Mouse (Mus musculus) midbrain, embryonic 16.5 days (tissue): ENCODE measurements around the gene Vcpkmt. TPM values are rescaled to one million over a fixed set of nuclear protein-coding genes. Genes with fewer than 3 reads are reported as not detected.
A peak's percentile ranks its signal among the peaks of the same experiment; 100 is the strongest.

Experiments used
- ATAC-seq: fragments of 200-750 bp; cut with Nextera tagmentation; 2 replicates; pipeline ENCODE4 v1.8.0; 2017; ENCODE audit warnings: moderate TSS enrichment
- H3K27ac ChIP-seq: fragments of 300-500 bp; sonication (generic); 2 replicates; pipeline ENCODE4 v1.5.1; 2014; ENCODE audit warnings: mild to moderate bottlenecking, low read length, mixed read lengths
- H3K27me3 ChIP-seq: fragments of 300-500 bp; sonication (generic); 2 replicates; pipeline ENCODE4 v1.6.1; 2014; ENCODE audit warnings: low read depth, low read length, mixed read lengths; ENCODE audit not compliant: control insufficient read depth, insufficient read depth
- H3K36me3 ChIP-seq: fragments of 300-500 bp; sonication (generic); 2 replicates; pipeline ENCODE4 v1.6.1; 2014; ENCODE audit warnings: mild to moderate bottlenecking, low read length, moderate library complexity, mixed read lengths; ENCODE audit not compliant: control insufficient read depth, insufficient read depth
- H3K4me1 ChIP-seq: fragments of 300-500 bp; sonication (generic); 2 replicates; pipeline ENCODE4 v1.6.1; 2014; ENCODE audit warnings: mild to moderate bottlenecking, low read length, mixed read lengths; ENCODE audit not compliant: control insufficient read depth, insufficient read depth
- H3K4me2 ChIP-seq: fragments of 300-500 bp; sonication (generic); 2 replicates; pipeline ENCODE4 v1.6.1; 2014; ENCODE audit warnings: mild to moderate bottlenecking, low read length, mixed read lengths
- H3K4me3 ChIP-seq: fragments of 300-500 bp; sonication (generic); 2 replicates; pipeline ENCODE4 v1.5.1; 2014; ENCODE audit warnings: low read depth, mild to moderate bottlenecking, low read length, moderate library complexity, mixed read lengths
- H3K9ac ChIP-seq: fragments of 300-500 bp; sonication (generic); 2 replicates; pipeline ENCODE4 v1.6.1; 2014; ENCODE audit warnings: low read depth, low read length, mixed read lengths
- H3K9me3 ChIP-seq: fragments of 300-500 bp; sonication (generic); replicated peaks from 2 replicates; pipeline ENCODE4 v1.6.1; 2014; ENCODE audit warnings: mild to moderate bottlenecking, low read length, mixed read lengths; ENCODE audit not compliant: control insufficient read depth, poor library complexity, severe bottlenecking
- WGBS: fragments of 180-500 bp; shearing (Covaris S2); extraction: QIAGEN DNeasy Blood & Tissue Kit; methylation state at CpG from one replicate; pipeline ENCODE4 v1.1.7; 2014; 5-methylcytosine and 5-hydroxymethylcytosine counted together
- polyA plus RNA-seq: library from polyadenylated mRNA; unstranded; fragments of >200 nt; fragmentation: Nextera tagmentation; extraction: Ambion mirVana; gene quantifications from 2 replicates; pipeline ENCODE4 v1.2.1, GENCODE M21; 2015

Gene Vcpkmt
- polyA plus RNA-seq, 1 experiment from 2014 or later, result 30.5 TPM

- H3K9ac ChIP-seq, result no peak overlapping the region
- ATAC-seq, result no peak
Observed at GRCm38 (mm10) chr12:69544562-69544961, 38.3 kb downstream of the Vcpkmt start.

GRCm38 (mm10) chr12:69542376-69542775 is 40.5 kb downstream of the Vcpkmt start:
- Histone ChIP-seq H3K4me1 (peaks cover 2% of the 10 kb centered on the region; the same call in 1 of the 2 replicates), H3K27ac (no peak overlapping the region), H3K4me2 (no peak overlapping the region), H3K36me3 (no peaks in the 10 kb centered on the region), H3K9me3 (no peaks in the 10 kb centered on the region), H3K27me3 (no peaks in the 10 kb centered on the region), H3K4me3 (no peak overlapping the region), H3K9ac (no peak overlapping the region)
- 94% methylated on average over 8 of the region's 8 CpGs for WGBS
- no peak for ATAC-seq

More at GRCm38 (mm10) chr12:69544562-69544961, 38.3 kb downstream of the Vcpkmt start:
- Histone ChIP-seq H3K4me3 (no peak overlapping the region), H3K36me3 (no peaks in the 10 kb centered on the region), H3K4me1 (no peaks in the 10 kb centered on the region), H3K9me3 (no peaks in the 10 kb centered on the region), H3K4me2 (no peak overlapping the region), H3K27me3 (no peaks in the 10 kb centered on the region), H3K27ac (no peak overlapping the region)
- WGBS, result 49% methylated on average over 2 of the region's 2 CpGs

GRCm38 (mm10) chr12:69541663-69542062 is 41.2 kb downstream of the Vcpkmt start:
- no peak for ATAC-seq
- 86% methylated on average over 8 of the region's 8 CpGs for WGBS
- H3K9ac ChIP-seq, result no peak overlapping the region
- no peaks in the 10 kb centered on the region for H3K27me3 ChIP-seq
- H3K4me1 ChIP-seq, result peaks cover 2% of the 10 kb centered on the region; the same call in 1 of the 2 replicates
- H3K4me2 ChIP-seq, result no peak overlapping the region
- no peak overlapping the region for H3K27ac ChIP-seq
- H3K4me3 ChIP-seq, result no peak overlapping the region
- no peaks in the 10 kb centered on the region for H3K36me3 ChIP-seq
- H3K9me3 ChIP-seq, result no peaks in the 10 kb centered on the region

- WGBS, result 64% methylated on average over 7 of the region's 7 CpGs
- Histone ChIP-seq H3K4me2 (no peak overlapping the region), H3K27ac (no peak overlapping the region), H3K9me3 (no peaks in the 10 kb centered on the region), H3K4me1 (peaks cover 2% of the 10 kb centered on the region; the same call in 1 of the 2 replicates), H3K36me3 (no peaks in the 10 kb centered on the region), H3K27me3 (no peaks in the 10 kb centered on the region), H3K4me3 (no peak overlapping the region), H3K9ac (no peak overlapping the region)
- no peak for ATAC-seq
Observed at GRCm38 (mm10) chr12:69539353-69539752, 43.5 kb downstream of the Vcpkmt start.

- no peak overlapping the region for H3K4me2 ChIP-seq
- peaks cover 2% of the 10 kb centered on the region; the same call in 1 of the 2 replicates for H3K4me1 ChIP-seq
- no peak overlapping the region for H3K9ac ChIP-seq
- peak overlapping the region; percentile 64 for H3K27ac ChIP-seq
- no peaks in the 10 kb centered on the region for H3K36me3 ChIP-seq
- H3K4me3 ChIP-seq, result no peak overlapping the region
- H3K9me3 ChIP-seq, result no peaks in the 10 kb centered on the region
- ATAC-seq, result no peak
- H3K27me3 ChIP-seq, result no peaks in the 10 kb centered on the region
- WGBS, result 71% methylated on average over 4 of the region's 4 CpGs
Observed at GRCm38 (mm10) chr12:69538362-69538950, 44.4 kb downstream of the Vcpkmt start.

GRCm38 (mm10) chr12:69537675-69538361 is 45.0 kb downstream of the Vcpkmt start:
- peaks cover 2% of the 10 kb centered on the region; the same call in 1 of the 2 replicates for H3K4me1 ChIP-seq
- H3K4me3 ChIP-seq, result no peak overlapping the region
- peak overlapping the region; percentile 64 for H3K27ac ChIP-seq
- ATAC-seq, result no peak
- no peaks in the 10 kb centered on the region for H3K36me3 ChIP-seq
- H3K4me2 ChIP-seq, result 0 out of 2 replicates have a peak overlapping the region, but pooled peaks have one; percentile 9
- H3K9me3 ChIP-seq, result no peaks in the 10 kb centered on the region
- no peaks in the 10 kb centered on the region for H3K27me3 ChIP-seq
- no peak overlapping the region for H3K9ac ChIP-seq
- WGBS, result 56% methylated on average over 19 of the region's 19 CpGs

- no peaks in the 10 kb centered on the region for H3K9me3 ChIP-seq
- peak; percentile 43; the same call in 1 of the 2 replicates for ATAC-seq
- H3K27ac ChIP-seq, result peak overlapping the region; percentile 52; the same call in 1 of the 2 replicates
- H3K4me3 ChIP-seq, result no peak overlapping the region
- H3K36me3 ChIP-seq, result no peaks in the 10 kb centered on the region
- 32% methylated on average over 10 of the region's 10 CpGs for WGBS
- H3K27me3 ChIP-seq, result no peaks in the 10 kb centered on the region
- H3K4me2 ChIP-seq, result 0 out of 2 replicates have a peak overlapping the region, but pooled peaks have one; percentile 9
- H3K4me1 ChIP-seq, result peaks cover 2% of the 10 kb centered on the region; the same call in 1 of the 2 replicates
- no peak overlapping the region for H3K9ac ChIP-seq
Observed at GRCm38 (mm10) chr12:69537243-69537674, 45.6 kb downstream of the Vcpkmt start.

GRCm38 (mm10) chr12:69536616-69537242 is 46.1 kb downstream of the Vcpkmt start:
- 58% methylated on average over 10 of the region's 10 CpGs for WGBS

More at GRCm38 (mm10) chr12:69536616-69537242, 46.1 kb downstream of the Vcpkmt start:
- Histone ChIP-seq H3K27me3 (no peaks in the 10 kb centered on the region), H3K27ac (0 out of 2 replicates have a peak overlapping the region, but pooled peaks have one; percentile 52), H3K4me1 (peaks cover 2% of the 10 kb centered on the region; the same call in 1 of the 2 replicates), H3K4me3 (no peak overlapping the region), H3K9ac (no peak overlapping the region), H3K4me2 (no peak overlapping the region), H3K9me3 (no peaks in the 10 kb centered on the region), H3K36me3 (no peaks in the 10 kb centered on the region)
- no peak for ATAC-seq
